Mouse (Mus musculus) T-cell, adult 2 months (primary cell): ENCODE measurements around the gene Adgre1.
"Not testable (repeated sequence)": the region's sequence is repeated elsewhere in the genome, so short reads cannot be mapped to it uniquely, and the experiment has no call there.

Experiments used
- DNase-seq: peaks from one replicate; pipeline ENCODE4 v3.0.0; 2022; ENCODE audit warnings: low spot score

Gene Adgre1

GRCm38 (mm10) chr17:57358441-57358840 is at the start of gene Adgre1:
Gene Adgre1, plus strand, starts transcription at chr17:57358691.
- DNase-seq, result no peak

- no peak for DNase-seq
Observed at GRCm38 (mm10) chr17:57311801-57312200, 46.7 kb upstream of the Adgre1 start.

- no peak for DNase-seq
Observed at GRCm38 (mm10) chr17:57327615-57328014, 30.9 kb upstream of the Adgre1 start.

- DNase-seq, result no peak
Observed at GRCm38 (mm10) chr17:57328944-57329343, 29.5 kb upstream of the Adgre1 start.

GRCm38 (mm10) chr17:57330993-57331392 is 27.5 kb upstream of the Adgre1 start:
- no peak for DNase-seq

GRCm38 (mm10) chr17:57332241-57332640 is 26.2 kb upstream of the Adgre1 start:
- DNase-seq, result peak; percentile 39

GRCm38 (mm10) chr17:57334001-57334760 is 24.3 kb upstream of the Adgre1 start:
- DNase-seq, result no peak

GRCm38 (mm10) chr17:57334761-57335150 is 23.7 kb upstream of the Adgre1 start:
- DNase-seq, result peak; percentile 77

GRCm38 (mm10) chr17:57335194-57335593 is 23.3 kb upstream of the Adgre1 start:
- DNase-seq, result not testable (repeated sequence)

- peak; percentile 85 for DNase-seq
Observed at GRCm38 (mm10) chr17:57335673-57336303, 22.7 kb upstream of the Adgre1 start.

GRCm38 (mm10) chr17:57337996-57338395 is 20.5 kb upstream of the Adgre1 start:
- no peak for DNase-seq

GRCm38 (mm10) chr17:57339298-57339697 is 19.2 kb upstream of the Adgre1 start:
- no peak for DNase-seq

- no peak for DNase-seq
Observed at GRCm38 (mm10) chr17:57341568-57341967, 16.9 kb upstream of the Adgre1 start.

GRCm38 (mm10) chr17:57344029-57344707 is 14.3 kb upstream of the Adgre1 start:
- no peak for DNase-seq

GRCm38 (mm10) chr17:57347017-57347416 is 11.5 kb upstream of the Adgre1 start:
- no peak for DNase-seq

- DNase-seq, result no peak
Observed at GRCm38 (mm10) chr17:57347781-57348180, 10.7 kb upstream of the Adgre1 start.

- no peak for DNase-seq
Observed at GRCm38 (mm10) chr17:57349067-57349466, 9.4 kb upstream of the Adgre1 start.

- no peak for DNase-seq
Observed at GRCm38 (mm10) chr17:57350212-57350611, 8.3 kb upstream of the Adgre1 start.

GRCm38 (mm10) chr17:57351107-57351506 is 7.4 kb upstream of the Adgre1 start:
- no peak for DNase-seq

- DNase-seq, result no peak
Observed at GRCm38 (mm10) chr17:57359485-57360241, 1.2 kb downstream of the Adgre1 start.
